Mouse (Mus musculus) kidney, postnatal 14 days (tissue): Measurements from ENCODE around the gene Cpsf6.

ENCODE experiments used
- DNase-seq: peaks from one replicate; pipeline ENCODE4 v3.0.0; 2022; ENCODE audit warnings: mixed read lengths

Cpsf6 gene

DNA sequence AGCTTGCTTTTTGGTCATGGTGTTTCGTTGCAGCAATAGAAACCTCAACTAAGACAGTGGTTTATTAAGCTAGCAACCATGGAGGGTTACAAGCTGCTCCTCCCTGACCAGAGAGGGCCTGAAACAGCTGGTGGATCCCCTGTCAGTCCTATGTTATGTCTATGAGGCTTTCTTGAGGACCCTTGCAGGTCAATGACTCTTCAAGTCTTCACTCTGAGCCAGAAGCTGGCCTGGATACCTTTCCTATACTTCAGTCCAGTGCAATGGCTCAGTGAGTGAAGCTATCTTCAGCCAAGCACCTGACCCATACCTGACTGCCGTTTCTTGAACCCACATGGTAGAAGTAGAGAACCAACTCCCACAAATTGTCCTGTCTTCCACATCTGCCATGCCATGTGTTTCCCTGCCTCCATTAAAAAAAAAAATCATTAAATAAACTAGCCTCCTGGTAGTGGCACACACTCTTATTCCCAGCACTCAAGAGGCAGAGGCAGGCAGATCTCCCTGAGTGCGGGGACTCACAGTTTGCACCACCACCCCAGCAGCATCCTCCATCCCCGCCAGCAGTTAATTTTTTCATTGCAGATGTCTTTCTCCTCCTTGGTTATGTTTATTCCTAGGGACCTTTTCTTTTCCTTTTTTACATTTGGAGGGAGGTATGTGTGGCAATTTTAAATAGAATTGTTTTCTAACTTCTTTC, 4.7 kb upstream of the Cpsf6 start:
- no peak for DNase-seq

DNA sequence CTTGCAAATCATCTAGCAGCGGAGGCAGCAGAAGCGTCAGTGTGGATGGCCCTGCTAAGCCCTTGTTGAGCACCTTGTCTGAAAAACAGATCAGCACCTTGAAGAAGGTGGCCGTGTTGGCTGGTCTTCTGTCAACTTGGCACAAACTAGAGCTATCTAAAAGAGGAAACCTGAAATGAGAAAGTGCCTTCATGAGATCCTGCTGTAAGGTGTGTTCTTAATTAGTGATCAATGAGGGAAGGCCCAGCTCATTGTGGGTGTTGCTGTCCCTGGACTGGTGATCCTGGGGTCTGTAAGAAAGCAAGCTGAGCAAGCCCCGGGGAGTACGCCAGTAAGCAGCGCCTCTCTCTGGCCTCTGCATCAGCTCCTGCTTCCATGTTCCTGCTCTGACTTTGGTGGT, 4.1 kb upstream of the Cpsf6 start:
- DNase-seq, result no peak

- DNase-seq, result no peak
Observed at GRCm38 (mm10) chr10:117382996-117383550, 3.3 kb upstream of the Cpsf6 start.

GRCm38 (mm10) chr10:117382146-117382545, 2.3 kb upstream of the Cpsf6 start:
- DNase-seq, result no peak

DNA sequence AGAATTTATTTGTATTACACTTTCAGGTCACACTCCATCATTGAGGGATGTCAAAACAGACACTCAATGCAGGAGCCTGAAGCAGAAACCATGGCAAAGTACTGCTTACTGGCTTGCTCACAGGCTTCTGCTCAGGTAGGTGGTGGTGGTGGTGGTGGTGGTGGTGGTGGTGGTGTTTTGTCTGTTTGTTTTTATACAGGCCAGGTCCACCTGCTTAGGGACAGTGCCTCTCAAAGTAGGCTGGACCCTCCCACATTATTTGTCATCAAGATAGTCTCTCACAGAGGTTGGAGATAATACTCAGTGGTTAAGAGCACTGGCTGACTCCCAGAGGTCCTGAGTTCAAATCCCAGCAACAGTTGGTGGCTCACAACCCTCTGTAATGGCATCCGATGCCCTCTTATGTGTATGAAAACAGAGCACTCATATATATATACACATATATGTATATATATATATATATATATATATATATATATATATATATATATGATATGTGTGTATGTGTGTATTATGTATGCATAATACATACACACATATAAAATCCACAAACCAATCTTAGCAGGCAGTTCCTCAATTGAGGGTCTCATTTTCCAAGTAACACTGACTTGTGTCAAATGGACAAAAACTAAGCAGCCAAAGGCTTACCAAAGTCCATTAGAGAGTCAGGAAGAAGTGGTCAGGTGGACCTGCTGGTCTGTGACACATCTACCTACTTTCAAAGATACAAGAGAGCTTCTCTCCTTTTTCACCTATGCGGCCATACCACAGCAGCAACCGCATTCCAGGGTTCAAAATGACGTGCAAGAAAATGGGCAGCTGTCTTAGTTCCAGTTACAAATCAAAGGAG, 1.1 kb upstream of the Cpsf6 start:
- DNase-seq, result no peak

GRCm38 (mm10) chr10:117379441-117379840, 374 bp downstream of the Cpsf6 start:
- no peak for DNase-seq

DNA sequence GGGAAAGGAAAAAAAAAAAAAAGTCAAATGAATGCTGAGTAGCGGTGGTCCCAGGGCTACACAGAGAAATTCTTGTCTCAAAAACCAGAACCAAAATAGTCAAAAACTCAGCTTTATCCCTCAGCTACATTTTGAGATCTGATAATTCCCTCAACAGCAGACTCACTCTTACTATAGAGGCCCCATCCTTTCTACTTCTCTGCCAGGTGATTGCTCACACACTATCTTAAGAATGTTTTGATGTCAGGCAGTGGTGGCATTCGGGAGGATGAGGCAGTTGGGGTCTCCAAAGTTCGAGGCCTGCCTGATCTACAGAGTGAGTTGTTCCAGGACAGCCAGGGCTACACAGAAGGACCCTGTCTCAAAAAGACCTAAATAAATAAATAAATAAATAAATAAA, 1.2 kb downstream of the Cpsf6 start:
- DNase-seq, result no peak

DNA sequence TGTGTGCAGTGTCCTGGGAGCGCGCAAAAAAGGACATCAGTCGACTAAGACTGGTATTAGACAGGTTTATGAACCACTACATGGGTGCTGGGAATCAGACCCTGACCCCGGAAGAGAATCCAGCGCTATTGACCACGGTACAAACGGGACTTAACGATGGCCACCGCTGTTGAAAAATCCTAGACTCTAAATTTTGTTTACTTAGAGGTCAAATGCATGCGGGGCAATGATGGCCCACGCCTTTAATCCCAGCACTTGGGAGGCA, 1.6 kb downstream of the Cpsf6 start:
- no peak for DNase-seq

DNA sequence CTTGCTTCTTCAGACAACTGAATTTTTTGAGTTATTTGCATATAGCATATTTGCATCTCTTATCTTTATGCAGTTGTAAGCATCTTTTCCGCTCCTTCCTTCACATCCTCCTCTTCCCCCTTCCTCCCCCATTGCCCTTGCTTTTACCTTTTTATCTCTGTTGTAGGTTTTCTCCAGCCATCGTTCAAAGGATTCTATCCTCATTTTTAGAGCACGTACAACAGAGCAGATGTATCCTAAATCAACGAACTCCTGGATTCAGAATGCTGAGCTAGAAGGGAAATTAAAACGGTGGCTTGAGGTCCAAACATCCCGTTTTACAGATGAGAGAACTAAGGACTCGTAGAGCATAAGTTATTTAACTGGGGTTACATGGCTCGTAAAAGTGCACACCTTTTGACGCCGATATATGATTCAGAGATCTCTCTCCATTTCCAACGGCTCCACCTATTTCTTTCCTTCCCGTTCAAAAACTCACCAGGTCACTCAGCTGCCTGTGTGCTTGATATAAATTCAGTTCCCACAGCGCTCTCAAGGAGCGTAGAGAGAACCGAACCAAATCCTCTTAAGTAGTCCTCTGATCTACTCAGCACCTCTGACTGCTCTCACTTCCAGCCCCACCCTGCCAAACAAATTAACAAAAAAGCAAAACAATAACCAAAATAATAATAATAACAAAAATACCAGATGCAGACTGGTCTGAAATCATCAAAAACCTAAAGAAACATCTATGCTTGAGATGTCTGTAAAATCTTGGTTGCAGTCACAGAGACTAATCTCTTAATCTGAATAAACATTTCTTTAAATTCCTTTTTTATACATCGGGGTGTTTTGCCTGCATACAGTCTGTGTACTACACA, 2.2 kb downstream of the Cpsf6 start:
- DNase-seq, result no peak

DNA sequence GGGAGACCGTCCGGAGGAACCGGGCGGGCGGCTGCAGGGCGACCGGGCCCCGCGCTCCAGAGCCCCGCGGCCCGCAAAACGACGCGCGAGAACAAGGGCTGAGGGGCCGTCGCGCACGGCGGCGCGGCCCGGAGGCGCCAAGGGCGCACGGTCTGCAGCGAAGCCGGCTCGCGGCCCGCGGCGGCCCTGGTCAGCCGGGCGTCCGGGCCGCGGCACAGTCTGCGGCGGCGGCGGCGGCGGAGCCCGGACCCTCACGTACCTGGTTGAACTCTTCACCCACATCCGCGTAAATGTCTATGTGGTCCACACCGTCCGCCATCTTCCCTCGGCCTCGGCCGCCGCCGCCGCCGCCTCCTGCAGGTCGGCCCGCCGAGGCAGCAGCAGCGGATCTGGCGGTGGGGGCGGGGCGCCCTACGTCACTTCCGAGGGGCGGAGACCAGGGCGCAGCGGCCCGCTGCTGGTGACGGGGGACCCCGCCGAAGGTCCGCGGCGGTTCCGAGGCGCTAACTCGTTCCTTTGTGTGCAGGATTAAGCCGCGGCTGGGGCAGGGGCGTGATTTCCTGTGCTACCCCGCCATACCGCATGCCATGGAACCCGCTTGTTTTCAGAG, 3.1 kb downstream of the Cpsf6 start:
- peak; percentile 97 for DNase-seq

GRCm38 (mm10) chr10:117375841-117376579, 3.8 kb downstream of the Cpsf6 start:
- DNase-seq, result peak; percentile 62

GRCm38 (mm10) chr10:117375163-117375562, 4.7 kb downstream of the Cpsf6 start:
- DNase-seq, result no peak

DNA sequence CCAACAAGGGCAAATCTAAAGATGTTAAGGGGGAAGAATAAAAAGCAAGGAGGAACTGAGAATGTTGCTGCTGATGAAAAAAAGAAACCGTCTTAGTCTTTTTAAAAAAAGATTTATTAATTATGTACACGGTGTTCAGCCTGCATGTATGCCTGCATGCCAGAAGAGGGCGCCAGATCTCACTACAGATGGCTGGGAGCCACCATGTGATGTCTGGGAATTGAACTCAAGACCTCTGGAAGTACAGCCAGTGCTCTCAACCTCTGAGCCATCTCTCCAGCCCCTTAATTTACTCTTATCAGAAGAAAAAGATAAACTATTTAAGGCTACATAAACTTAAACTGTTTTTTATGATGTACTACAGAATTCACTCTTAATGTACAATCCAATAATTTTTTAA, 16.7 kb downstream of the Cpsf6 start:
- peak; percentile 58 for DNase-seq

- DNase-seq, result no peak
Observed at GRCm38 (mm10) chr10:117358891-117359290, 20.9 kb downstream of the Cpsf6 start.

- DNase-seq, result no peak
Observed at GRCm38 (mm10) chr10:117343000-117343399, 36.8 kb downstream of the Cpsf6 start.

GRCm38 (mm10) chr10:117342406-117342805, 37.4 kb downstream of the Cpsf6 start:
- no peak for DNase-seq

DNA sequence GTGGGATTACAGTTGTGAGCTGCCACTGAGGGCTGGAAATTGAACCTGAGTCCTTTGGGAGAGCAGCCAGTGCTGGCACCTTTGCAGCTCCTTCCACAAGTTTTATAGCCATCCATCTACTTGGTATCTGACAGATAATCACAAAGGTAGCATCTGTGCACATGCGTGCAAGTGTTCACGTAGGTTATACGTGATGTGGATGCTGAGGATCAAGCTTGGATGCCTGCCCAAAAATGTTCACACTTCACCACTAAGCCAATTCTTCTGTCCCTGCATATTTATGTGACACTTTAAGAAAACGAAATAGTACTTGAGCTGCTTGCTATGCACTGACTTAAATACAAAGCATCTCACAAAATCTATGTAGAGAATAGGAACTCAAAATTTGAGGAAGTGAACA, 38.8 kb downstream of the Cpsf6 start:
- no peak for DNase-seq

GRCm38 (mm10) chr10:117339241-117339640, 40.6 kb downstream of the Cpsf6 start:
- DNase-seq, result no peak

DNA sequence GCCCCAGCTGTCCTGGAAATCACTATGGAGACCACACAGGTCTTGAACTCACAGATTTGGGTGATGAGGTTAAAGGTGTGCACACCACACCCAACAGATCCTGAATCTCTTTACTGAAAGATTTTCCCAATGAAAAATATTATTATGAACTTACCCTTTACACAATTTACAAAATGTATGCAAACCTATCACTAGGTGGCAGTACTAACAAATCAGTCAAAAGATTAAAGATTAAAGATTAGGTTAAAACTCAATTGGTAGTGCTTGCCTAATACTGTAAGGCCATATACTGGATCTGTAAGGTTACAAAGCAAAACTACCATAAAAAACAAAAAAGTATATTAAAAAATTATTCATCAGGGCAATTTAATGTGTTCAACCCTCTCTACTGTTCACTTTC, 41.9 kb downstream of the Cpsf6 start:
- DNase-seq, result no peak

GRCm38 (mm10) chr10:117335649-117336048, 44.2 kb downstream of the Cpsf6 start:
- DNase-seq, result no peak

DNA sequence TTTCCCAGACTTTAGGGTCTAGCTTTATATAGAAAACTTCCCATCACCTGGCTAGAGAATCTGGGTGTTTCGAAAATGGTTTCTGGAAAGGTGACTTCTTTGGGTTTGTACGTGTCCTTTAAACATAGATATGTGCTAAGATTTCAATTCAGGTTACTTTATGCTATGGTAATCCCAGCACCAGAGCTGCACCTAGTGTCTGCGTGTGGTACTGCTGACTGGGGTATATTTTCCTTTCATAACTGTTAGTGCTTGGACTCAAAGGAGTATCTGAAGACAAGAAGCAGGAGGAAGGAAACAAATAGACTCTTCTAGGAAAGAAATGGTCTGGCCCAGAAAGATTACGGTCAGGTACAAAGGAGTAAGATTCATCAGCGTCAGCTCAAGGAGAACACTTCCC, 49.3 kb downstream of the Cpsf6 start:
- peak; percentile 36 for DNase-seq

GRCm38 (mm10) chr10:117323782-117324181, 56.0 kb downstream of the Cpsf6 start:
- no peak for DNase-seq
